Mouse (Mus musculus) urinary bladder, postnatal 25 days (tissue): ENCODE results near the gene Amz2.

Experiments used
- DNase-seq: peaks from one replicate; pipeline ENCODE4 v3.0.0; 2022; ENCODE audit warnings: low spot score

Amz2 gene

DNA sequence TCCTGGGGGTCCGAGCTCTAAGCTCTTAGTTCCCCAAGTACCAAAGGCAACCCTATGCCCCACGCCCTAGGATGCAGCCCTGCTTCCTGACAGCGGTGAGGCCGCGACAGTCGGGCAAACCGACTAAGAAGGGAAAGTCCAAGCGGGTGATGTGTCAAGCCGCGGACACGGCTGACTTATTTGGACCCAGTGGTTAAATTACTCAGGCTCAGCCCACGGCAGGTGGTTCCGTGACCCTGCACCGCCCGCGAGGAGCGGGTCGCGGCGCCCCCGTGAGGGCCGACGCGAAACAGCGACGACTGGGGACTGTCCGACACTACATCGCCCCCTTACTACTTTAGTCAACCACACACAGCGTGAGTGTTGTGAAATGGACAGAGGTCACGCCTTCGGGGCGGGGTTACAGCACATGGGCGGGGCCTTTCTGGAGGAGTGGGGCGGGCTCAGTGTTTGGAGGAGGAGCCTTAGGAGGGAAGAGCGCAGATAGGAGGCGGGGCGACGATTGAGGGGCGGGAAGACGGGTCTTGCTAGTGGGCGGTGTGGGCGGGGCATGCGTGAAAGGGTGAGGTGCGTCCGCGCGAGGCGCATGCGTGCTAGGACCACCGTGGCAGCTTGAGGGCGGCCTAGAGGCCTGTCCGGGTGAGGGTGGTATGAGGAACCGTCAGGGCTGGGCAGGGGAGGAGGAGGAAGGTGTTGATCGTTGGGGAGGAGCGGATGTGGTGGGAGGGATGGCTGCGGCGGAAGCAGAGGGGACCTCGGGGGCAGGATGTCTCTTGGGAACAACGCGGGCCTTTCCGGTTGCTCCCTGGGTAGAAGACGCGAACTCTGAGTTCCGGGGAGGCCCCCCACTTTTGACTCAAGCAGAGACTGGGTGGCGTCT, at the start of gene Amz2:
Gene Amz2 (plus strand): TSS at position 555 of the 880 bp plus-strand sequence.
- peak; percentile 98 for DNase-seq

GRCm38 (mm10) chr11:109376484-109377143, 49.1 kb upstream of the Amz2 start:
- DNase-seq: no peak

DNA sequence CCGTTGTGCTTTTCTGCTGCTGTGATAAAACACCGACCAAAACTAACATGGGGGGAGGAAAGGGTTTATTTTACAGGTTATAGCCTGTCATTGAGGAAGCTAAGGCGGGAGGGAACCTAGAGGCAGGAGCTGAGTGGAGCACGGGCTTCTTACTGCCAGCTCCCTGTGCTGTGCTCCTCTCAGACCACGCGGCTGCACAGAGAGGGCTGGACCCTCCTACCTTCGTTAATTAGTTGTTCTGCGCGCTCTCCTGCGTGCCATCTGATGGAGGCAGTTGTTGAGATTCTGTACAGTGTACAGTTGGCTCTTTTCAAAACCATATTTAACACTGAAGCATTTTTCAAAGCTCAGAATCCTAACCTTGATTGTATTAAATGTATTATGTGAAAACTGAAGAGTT, 48.3 kb upstream of the Amz2 start:
- no peak for DNase-seq

- no peak for DNase-seq
These were observed 47.7 kb upstream of the Amz2 start for GRCm38 (mm10) chr11:109378051-109378450.

DNA sequence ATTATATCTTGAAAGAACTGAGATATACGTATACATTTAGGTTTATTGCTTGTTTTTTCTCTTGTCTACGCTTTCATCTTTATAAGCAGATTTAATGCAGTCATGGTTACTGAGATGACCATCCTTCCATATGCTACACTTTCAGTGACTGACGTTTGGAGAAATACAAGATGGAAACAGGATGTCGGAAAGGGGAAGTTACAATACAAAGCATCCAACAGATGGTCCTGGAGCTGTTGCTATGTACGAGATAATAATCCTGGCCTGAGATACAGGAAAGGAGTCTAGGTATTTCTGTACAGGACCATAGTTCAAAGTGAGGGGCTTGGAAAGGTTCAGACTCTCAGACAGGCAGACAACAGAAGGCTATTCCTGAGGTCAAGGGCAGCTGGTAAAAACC, 45.1 kb upstream of the Amz2 start:
- no peak for DNase-seq

DNA sequence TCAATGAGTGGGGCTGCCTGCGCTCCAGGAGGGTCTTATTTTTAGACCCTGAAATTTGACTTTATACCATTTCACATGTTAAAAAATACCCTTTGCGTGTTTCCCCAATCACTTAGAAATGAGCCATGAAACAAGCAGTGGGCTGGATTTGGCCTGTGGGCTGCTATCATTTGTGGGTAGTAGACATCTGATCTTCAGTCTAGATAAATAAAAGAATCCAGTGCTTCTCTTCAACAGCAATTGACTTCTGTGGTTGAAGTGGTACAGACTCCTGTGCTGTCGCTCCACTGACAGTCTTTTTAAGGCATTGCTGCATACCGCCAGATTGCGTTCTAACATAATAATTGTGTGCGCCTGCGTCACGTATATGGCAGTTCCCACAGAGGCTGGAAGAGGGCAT, 40.5 kb upstream of the Amz2 start:
- no peak for DNase-seq

- DNase-seq: no peak
These were observed 36.7 kb upstream of the Amz2 start for GRCm38 (mm10) chr11:109389046-109389445.

GRCm38 (mm10) chr11:109391200-109391599, 34.5 kb upstream of the Amz2 start:
- DNase-seq: no peak

- no peak for DNase-seq
These were observed 34.0 kb upstream of the Amz2 start for GRCm38 (mm10) chr11:109391760-109392159.

DNA sequence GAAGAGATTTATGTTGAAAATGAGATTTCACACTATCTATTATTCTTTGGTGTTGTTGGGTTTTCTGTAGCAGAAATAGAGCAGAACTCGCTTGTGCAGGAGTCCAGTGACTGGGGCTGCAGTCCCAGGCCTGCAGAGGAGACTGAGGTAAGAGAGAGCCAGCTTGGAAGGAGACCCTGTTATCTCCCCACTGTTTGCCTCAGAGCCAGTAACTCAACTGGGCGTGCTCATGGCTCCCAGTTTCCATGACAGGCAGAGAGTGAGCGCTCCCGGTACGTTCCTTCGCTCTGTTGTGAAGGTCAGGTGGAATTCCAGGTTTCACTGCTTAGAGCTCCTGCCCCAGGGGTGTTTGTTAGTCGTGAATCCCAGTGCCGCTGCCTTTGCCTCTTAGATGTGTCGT, 33.1 kb upstream of the Amz2 start:
- DNase-seq: no peak

DNA sequence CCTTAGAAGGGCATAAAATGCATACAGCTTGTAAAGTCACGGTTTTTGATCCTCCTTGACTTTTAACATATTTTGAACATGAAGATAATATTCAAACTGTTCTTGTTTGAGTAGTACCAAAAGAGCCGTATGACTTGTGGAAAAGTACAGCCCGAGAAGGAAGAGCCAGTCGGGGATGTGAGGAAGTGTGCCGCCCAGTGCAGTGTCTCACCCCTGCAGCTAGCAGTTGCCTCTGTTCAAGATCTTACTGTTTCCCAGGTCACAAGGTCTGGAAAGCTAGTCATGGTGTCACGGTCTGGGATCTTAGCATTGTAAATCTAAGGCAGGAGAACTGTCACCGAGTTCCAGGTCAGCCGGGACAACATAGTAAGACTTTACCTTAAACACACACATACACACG, 31.0 kb upstream of the Amz2 start:
- no peak for DNase-seq

DNA sequence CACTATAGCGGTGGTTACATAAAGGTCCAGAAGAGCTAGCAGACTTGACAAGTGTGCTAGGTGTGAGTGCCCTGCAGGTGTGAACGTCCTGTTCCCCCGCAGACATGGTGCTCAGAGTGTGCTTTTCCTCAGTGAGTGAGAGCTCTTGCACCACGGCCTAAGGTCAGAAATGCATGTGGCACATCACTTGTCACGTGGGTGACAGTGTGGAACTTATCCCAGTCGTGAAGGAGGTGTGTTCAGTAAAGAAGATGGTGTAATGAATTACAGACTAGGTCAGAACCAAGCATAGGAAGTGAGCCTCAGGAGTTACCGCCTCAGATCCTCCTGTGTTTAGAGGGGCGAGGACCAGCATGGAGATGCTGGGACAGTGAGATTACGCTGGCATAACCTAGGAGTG, 30.5 kb upstream of the Amz2 start:
- no peak for DNase-seq

GRCm38 (mm10) chr11:109406431-109406830, 19.3 kb upstream of the Amz2 start:
- DNase-seq: no peak

- no peak for DNase-seq
These were observed 15.4 kb upstream of the Amz2 start for GRCm38 (mm10) chr11:109410197-109410980.

- no peak for DNase-seq
These were observed 12.1 kb upstream of the Amz2 start, which contains the start of gene 9930022D16Rik for GRCm38 (mm10) chr11:109413617-109414016. Gene 9930022D16Rik (plus strand): TSS chr11:109413917.

- no peak for DNase-seq
These were observed 10.9 kb upstream of the Amz2 start for GRCm38 (mm10) chr11:109414802-109415201.

- DNase-seq: no peak
These were observed 8.9 kb upstream of the Amz2 start for GRCm38 (mm10) chr11:109416709-109417420.

DNA sequence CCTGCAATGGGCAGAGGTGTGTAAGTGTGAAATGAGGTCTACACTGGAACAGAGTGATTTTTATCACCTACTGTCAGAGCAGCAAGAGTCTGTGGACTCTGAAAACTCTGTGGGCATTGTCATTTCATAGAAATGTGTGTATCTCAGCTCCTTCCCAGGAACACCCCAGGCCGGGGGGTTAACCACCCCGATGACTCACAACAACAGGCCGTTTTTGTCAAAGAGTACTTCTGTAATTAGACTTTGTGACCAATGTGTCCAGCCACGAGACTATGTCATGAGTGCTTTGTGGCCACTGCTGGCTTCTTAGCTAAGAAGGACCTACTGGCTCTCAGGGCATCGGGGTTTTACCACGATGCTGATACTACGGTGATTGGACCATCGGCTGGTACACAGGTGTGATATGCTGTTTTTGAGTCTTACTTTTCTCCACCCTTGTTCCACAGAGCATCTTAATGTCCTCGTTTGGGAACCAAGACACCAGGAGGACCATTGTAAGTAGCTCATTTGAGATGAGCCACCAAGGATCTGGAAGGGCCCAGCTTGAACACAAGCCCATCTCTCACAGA, 8.2 kb upstream of the Amz2 start:
- no peak for DNase-seq

- no peak for DNase-seq
These were observed 6.3 kb upstream of the Amz2 start for GRCm38 (mm10) chr11:109419461-109419860.

DNA sequence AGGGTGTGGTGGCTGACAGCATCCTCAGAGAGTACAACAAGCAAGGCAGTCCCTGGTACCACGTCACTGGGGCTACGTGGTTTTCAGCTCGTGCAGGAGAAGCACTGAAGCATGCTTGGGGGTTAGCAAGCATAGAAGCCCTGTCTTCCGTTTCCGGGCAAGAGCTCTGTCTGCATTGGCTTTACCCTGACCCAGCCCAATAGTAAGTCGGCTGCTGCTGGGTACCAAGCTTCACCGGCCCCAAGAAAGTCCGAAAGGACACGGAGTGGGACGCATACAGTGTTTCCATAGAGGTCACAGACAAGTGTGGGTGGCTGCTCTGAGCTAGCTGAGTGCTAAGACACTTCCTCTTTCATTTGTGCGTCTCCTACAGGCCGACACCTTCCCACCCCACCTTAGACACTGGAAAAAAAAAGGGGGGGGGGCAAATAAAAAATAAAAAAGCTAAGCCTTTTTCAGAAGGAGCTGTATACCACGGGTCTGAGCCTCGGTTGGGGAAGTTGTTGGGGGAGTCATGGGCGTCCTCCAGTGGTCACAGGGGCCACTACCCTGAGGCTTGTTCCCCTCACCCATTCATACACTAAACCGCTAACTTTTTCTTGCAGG, 5.7 kb upstream of the Amz2 start:
- DNase-seq: no peak

DNA sequence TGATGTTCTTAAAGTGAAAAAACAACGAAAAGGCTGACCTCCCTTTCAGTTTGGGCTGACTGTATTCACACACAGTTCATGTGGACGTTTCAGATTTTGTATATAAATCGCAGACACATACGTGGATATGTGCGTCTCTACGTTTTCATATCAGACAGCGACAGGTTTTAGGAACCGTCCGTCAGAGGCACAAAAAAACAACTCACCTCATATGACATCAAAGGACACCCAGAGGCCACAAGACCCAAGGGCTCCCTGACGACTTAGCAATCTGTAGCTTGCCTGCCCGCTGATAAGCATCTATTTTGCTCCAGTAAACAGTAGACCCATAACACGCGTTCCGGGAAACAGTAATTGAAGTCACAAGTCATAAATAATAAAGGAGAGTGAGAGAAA, 5.2 kb upstream of the Amz2 start:
- no peak for DNase-seq
